Mouse (Mus musculus): ENCODE data around the gene Wdcp.
"Not testable (repeated sequence)": the region's sequence is repeated elsewhere in the genome, so short reads cannot be mapped to it uniquely, and the experiment has no call there.

The Wdcp gene

DNA sequence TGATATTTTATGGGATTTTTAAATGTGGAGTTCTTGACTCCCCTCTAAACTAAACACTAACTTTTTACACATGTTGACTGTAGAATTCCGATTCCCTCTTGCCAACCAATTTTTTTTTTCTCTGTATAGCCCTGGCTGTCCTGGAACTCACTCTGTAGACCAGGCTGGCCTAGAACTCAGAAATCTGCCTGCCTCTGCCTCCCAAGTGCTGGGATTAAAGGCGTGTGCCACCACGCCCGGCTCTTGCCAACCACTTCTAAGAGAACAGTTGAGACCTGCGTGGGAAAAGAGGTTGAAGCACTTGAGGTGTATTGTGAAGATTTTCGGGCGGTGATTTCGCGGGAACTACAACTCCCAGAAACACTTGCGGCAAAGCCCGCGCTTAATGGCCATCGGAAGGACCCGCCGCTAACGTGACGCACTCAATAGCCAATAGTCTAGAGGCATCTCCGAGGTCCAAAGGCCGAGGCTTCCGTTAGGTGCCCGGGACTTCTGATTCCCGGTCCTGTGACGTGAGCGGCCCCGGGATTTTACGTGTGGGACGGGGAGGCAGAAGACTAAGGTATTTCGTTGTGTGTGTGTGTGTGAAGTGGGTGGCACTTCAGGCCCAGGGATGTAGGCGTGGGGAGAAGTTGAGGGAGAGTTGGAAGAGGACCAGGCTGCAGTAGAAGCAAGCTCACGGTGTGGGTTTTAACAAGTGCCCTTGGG lies at the start of gene Wdcp:
Gene Wdcp (plus strand): TSS at position 414 of the 708 bp plus-strand sequence.
- DNase-seq (ENCODE audit: low read depth) = peak; percentile 89

DNA sequence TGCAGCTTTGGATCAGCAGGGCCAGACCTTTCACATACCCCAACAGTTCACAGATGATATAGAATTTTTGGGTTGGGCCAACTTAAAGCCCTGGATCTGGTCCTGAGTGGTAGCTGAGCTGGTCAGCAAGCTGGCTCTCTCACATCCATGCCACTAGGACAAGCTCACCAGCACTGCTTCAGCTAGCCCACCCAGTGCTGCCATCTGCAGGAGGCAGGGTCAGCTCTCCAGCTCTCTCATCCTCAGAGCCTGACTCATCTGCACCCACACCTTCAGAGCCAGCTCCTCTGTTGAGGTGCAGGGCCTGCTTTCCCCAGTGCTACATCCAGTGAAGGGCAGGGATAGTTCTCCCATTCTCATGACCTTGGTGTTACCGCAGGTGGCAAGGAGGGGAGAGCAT lies 49.4 kb upstream of the Wdcp start:
- DNase-seq (ENCODE audit: low read depth) = no peak

DNA sequence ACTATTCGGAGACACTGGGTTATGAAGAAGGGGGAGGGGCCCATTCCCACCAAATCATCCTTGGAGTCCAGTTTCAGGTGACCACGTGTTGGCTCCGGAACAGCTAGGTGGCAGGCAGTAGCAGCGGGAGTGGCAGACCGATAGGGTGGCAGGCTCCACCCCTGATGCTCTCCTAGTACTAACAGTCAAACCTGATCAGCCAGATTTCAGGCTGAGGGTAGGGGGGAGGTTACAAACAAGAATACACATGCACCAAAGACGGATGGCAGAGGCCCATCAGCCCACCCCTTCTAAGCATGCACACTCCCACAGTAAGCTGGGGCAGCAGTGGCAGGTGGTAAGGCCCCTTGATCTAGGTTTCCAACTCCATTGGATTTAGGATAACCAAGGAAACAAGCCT lies 45.6 kb upstream of the Wdcp start:
- not testable (repeated sequence) for DNase-seq (ENCODE audit: low read depth)

DNA sequence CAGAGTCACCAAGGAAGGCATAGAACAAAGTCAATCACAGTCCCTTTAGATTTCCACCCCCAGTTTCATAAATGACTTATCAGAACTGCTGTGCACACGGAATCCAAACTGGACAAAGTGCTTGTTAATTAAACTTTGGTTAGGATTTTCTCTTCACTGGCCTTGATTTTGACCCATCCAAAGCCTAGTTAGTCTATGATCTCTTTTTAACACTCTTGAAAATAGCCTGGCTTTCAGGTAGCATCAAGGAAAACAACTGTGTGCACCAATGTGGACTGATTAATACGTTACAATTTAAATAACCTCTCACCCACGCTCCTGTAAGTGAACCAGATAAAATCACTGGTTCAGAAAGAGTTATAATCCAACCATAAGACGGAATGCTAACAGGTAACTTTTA lies 32.1 kb upstream of the Wdcp start:
- no peak for DNase-seq (ENCODE audit: low read depth)

DNA sequence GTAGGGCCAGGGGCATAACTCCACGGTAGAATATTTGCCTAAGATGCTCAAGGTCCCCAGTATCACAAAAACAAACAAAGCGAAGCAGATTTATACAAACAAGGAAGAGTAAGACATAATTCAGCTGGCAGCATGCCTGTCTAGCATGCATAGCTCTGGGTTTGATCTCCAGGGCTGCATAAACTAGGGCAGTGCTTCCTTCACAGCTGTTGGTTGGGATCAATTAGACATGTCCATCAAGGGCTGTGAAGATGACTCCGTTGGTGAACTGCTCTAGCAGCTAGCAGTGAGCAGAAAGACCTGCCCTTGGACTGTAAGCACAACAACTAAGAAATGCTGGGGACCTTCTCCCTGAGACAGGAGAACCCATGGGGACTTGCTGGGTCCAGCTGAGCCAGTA lies 31.4 kb upstream of the Wdcp start:
- DNase-seq (ENCODE audit: low read depth) = no peak

DNA sequence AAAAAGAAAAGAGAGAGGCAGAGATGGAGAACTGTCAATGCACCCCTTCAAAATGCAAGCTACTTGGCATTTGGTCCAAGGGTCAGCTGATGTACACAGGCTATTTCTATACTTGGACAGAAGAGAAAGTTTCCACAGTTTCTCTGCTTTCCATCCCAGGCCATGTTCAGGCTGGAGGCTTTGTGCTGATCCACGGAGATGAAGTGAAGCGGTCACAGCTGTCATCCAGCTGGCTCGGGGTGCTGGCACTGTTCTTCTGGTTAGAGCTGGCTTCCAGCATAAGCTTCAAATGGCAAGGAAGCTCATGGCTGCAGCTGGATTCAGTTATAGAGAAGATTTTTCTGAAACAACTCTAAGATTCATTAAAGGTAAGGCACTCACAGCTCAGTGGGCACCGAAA lies 29.5 kb upstream of the Wdcp start:
- no peak for DNase-seq (ENCODE audit: low read depth)

DNA sequence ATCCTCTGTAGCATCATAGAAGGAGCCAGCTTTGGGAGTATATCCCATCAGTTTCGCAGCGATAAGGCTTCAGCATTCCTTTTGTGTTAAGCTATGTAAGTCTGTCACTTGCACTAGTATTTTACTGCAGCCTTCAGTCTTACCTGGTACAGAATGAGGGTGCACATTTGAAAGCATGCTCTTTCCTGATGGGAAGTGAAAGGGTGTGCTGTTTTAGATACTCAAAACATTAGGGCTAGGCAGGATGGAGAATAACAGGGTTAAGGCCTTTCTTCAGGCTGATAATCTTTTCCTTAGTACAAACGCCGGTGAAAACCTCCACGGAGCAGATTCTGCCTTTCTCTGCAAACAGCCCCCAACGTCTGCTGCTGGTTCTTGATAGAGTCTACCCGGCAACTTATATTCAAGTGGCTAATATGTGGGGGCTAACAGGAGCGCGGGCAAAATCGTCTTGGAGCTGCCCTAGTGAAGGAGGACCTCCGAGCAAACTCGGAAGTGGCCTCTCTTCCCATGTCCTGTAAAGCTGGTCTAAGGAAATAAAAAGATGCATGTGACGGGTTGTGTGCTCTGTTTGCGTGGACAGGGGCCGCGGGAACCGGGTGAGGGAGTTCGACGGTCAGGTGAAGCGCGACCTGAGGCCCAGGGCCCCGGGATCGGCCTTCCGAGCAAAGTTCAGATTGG lies 26.3 kb upstream of the Wdcp start:
- DNase-seq (ENCODE audit: low read depth) = no peak

DNA sequence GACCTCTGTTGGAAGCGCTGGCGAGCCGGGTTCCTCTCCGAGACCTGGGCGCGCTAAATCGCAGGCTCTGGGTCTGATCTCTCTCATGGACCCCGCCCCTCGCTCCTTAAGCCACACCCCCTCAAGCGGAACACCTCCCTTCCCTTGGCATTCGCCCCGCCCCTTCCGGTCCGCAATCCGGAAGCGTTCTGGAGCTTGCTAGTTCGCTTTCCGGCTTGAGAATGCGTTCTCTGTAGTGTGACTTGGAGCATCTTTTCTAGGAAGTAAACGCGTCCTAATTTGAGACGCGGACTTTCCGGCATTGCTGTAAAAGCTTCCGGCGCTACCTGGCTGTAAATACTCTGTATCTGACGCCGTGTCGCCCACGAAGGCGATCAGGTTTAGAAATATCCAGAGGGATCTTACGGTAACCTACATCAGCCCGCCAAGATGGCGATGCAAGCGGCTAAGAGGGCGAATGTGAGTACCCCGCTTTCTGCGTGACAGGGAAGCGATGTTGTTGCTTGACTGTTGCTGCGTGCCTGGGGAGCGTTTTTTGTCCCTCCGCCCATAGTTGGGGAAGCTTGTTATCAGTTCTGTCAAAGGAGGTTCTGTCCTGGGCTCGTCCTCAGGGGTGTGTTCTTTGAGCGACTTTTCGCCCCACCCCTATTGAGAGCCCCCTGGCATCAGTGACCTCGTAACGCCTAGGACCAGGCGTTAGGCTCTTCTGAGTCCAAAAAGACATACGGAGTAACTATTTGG lies 25.6 kb upstream of the Wdcp start, which contains the start of gene Sf3b6:
Gene Sf3b6 (plus strand): TSS at position 184 of the 741 bp plus-strand sequence.
- peak; percentile 99 for DNase-seq (ENCODE audit: low read depth)

DNA sequence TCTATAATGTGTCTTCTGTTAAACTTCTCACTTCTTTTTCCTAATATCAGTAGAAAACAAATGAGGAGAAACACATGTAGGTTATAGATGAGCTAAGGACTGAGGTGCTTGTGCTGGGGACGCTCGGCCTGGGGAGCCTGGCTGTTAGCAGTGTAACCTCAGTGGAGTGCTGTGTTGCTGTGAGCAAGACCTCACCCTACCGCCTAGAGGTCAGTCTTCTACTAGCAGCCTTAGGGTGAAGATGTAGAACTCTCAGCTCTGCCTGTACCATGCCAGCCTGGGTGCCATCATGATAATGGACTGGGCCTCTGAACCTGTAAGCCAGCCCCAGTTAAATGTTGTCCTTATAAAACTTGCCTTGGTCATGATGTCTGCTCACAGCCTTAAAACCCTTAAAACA lies 15.8 kb upstream of the Wdcp start:
- DNase-seq (ENCODE audit: low read depth) = no peak

DNA sequence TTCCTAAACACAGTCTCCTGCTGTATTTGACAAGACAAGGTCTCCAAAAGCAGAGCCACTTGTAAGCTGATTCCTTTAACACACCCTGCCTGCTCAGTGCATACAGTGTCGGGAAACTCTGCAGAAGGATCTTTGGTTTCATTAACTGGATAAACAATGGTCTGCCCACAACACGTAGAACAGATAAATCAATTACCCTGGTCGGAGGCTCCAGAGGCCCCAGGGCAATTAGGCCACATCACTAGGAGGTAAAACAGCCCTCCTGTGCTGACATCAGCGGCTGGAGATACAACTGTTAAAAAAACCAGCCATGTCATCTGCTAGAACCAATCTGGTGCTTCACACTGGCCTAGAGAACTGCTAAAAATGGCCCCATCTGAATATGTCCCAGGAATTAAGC lies 6.1 kb upstream of the Wdcp start:
- no peak for DNase-seq (ENCODE audit: low read depth)

DNA sequence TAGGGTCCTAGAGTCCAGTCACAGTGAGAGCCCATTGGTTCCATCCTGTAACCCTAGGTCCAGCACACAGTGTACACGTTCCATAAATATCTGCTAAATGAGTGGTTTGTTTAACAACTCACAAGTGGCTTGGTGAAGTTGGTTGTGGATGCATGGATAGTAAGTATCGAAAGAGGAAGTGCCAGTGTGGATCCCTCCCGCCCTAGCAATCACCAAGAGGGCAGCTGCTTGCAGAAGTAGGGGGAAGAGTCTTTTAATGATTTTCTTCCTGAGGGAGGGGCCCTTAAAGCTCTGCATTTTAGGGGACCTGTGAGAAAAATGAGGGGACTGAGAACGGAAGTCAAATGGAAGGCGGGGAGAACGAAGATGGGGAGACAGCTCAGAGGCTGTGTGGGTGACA lies 3.1 kb upstream of the Wdcp start:
- no peak for DNase-seq (ENCODE audit: low read depth)

DNA sequence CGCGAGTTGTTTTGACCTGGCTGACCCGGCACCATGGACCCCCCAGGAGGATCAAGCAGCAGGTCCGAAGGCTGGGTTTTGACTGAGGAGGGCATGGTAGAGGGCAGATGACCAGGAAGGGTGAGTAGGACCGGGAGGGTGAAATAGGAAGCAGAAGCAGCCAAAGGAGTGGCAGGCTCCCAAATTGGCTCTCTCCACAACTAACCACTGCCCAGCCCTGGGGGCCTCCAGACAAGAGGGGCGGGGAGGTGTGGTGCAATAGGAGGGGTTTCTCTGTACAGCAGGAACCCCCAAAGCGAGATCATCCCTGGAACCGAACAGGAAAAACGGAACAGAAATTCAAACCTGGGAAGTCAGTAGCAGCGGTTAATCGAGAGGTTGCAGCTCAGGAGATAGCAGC lies 2.4 kb upstream of the Wdcp start:
- no peak for DNase-seq (ENCODE audit: low read depth)

DNA sequence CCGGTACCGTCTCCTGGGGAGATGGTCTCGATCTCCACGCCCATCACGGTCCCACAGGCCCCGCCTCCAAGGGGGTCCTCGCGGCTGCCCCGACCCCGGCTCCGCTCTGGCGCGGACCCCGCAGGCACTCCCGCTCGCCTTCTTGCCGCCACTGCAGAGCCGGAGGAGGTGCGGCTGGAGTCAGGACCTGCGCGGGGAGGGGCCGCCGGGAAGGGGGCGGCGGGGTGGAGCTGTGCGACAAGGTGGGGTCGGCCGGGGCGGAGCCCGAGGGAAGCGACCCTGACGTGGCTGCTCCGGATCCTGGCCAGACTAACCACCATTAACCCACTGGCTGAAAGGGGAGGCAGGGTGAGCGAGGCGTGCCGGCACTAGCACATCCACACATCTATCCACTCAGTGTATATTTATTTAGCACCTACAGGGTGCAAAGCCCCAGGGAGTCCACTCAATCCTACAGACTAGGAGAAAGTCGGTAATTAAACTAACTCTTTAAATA lies 1.7 kb upstream of the Wdcp start, which contains the start of gene Fkbp1b:
Gene Fkbp1b (minus strand): TSS at position 200 of the 496 bp plus-strand sequence.
- DNase-seq (ENCODE audit: low read depth) = peak; percentile 49

DNA sequence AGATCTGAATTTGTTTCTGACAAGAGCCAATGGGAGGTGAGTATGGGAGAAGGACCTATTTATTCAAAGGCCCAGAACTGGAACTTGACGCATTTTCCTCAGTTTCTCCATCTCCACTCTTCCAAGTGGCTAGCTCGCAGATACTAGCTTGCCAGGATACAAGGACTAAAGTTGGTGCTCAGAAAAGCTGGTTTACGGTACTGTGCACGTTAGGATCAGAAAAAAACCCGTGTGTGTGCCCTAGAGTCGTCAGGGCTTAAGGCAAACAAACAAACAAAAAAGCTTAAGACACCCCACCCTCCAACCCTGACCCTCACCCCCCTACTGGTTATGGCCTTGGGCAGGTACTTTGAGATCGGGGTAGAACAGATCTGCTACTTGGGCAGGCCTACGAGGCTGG lies 647 bp upstream of the Wdcp start:
- DNase-seq (ENCODE audit: low read depth) = peak; percentile 25

DNA sequence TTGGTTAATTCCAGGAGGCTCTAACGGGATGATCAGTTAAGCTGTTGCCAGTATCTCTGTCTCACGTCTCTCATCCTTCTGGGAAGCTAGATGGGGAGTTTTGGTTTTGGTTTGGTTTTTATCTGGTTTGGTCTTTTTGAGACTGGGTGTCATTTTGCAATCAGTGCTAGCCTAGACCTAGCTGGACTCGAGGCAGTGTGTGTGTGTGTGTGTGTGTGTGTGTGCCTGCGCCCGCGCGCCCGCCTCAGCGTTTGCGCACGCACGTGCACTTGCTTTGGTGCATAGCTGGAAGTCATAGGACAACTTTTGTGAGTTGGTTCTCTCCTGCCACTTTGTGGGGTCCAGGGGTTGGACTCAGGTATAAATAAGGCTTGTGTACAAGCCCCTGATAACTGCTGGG lies 638 bp downstream of the Wdcp start:
- DNase-seq (ENCODE audit: low read depth) = peak; percentile 79

DNA sequence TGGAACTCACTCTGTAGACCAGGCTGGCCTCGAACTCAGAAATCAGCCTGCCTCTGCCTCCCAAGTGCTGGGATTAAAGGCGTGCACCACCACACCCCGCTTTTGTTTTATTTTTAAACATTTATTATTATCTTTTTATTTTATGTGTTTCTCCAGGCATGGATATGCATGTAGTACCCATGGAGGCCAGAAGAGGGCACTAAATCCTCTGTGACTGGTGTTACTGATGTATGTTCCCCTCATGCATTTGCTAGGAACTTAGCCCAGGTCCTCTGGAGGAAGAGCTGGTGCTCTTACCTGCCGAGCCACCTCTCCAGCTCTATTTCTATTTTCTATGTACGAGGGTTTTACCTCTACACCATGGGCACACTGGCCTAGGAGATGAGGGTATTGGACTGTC lies 13.1 kb downstream of the Wdcp start:
- DNase-seq (ENCODE audit: low read depth) = peak; percentile 52

DNA sequence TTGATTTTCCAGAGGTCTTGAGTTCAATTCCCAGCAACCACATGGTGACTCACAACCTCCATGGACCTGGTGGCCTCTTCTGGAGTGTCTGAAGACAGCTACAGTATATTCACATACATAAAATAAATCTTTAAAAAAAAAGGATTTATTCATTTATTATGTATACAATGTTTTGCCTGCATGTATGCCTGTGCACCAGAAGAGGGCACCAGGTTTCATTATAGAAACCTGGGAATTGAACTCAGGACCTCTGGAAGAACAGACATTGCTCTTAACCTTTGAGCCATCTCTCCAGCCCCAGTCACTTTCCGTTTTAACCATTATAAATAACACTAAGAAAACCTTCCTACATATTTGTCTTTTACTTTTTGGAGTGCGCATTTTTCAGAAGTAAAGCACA lies 13.7 kb downstream of the Wdcp start:
- DNase-seq (ENCODE audit: low read depth) = no peak

DNA sequence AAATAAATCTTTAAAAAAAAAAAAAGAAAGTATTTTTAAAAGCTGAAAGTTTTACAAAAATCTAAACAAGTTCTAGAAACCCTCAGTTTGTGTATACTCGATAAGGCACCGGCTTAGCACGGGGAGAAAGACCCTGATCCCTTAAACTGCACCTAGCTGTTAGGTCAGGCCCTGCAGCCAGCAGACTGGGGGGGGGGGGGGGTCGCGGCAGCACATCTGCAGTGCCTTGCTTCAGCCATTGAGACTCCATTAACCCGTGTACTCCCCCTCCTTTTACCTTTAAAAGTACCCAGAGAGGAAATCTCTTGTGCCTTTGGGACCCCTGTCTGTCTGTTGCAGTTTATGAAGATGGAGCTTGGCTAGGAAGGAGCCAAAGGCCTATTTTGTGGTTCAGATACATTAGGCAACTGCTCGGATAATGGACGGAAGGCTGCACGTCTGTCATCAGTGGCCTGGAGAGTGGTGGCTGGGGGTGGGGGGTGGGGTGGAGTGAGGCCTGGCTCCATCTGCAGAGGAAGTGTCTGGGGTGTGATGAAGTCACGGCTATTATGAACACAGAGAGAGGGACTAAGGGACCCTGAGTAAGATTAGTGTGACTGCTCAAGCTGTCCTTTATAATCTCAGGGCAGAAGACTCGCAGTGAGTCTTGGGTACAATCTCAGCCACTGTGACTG lies 16.3 kb downstream of the Wdcp start:
- DNase-seq (ENCODE audit: low read depth) = no peak

DNA sequence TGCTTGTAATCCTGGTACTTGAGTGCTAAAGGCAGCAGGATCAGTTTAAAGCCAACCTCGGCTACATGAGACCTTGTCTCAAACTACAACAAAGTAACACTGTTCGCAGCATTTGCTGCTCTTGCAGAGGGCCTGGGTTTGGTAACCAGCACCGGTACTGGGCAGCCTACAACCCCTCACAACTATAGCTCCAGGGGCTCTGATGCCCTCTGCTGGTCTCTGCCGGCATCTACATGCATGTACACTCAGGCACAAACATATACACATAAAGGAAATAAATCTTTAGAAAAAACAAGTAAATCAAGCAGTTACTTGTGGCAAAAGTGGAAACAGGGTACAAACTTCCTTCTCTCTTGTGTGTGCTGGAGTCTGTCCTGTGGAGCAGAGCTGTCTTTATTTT lies 19.6 kb downstream of the Wdcp start:
- peak; percentile 26 for DNase-seq (ENCODE audit: low read depth)

DNA sequence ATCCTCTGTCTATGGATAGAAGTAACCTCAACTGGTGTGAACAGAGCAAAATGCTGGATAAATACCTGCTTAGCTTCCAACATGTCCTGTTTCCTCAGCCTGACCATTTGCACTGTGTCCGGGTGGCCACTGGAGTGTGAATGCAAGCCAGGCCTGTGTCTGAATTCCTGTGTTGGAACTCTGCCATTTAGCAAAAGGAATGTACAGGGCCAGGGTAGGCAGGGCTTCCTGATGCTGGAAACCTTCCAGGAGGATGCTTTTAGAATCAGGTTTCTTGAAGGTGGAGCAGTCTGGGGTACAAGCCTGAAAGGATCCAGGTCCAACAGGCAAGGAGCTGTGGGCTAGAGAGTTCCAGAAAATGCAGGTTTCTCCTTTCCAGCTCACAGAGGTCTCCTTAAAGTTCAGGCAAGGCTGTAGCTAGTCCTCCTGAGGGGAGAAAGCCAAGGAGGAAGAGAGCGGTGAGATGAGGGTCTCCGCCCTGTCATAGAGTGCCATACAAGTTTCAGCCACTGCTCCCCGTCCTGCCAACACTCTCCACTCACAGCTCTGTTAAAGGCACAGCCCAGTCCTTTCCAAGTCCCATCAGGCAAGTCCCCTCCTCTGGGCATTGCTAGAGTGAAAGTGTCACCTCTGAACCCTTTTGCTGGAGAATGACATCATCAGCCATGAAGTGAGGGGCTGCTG lies 20.7 kb downstream of the Wdcp start:
- DNase-seq (ENCODE audit: low read depth) = no peak

DNA sequence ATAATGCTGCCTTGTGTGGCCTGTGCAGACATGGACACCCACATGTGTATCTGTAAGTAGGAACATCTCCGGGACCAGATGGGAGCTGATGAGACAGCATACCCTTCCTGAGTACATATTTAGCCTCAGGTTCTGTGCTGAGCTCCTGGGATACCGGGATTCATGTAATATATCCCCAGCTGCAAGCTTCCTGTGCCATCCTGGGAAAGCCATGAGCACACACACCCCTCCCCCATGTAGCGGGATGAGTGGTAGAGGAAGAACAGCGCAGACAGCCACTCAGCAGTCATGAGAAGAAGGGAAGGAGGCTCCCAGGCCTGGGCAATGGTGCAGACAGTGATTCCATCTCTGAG lies 21.2 kb downstream of the Wdcp start:
- no peak for DNase-seq (ENCODE audit: low read depth)

DNA sequence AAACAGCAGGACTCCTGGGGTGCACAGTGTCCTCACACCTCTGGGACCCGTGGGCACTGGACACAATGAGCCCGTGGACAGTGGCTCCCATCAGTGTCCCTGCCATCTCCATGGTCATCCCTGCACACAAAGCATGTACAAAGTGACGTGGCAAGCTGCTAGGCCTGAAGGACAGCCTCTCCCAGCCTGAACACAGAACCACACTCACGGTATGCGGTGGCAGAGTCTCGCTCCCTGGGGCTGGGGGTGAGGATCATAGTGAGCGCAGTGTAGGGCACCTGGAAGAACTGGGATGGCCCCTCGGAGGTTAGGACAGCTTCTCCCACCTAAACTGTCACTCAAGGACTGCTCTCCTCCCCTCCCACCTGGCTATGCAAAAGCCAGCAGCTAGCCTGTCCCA lies 25.8 kb downstream of the Wdcp start:
- no peak for DNase-seq (ENCODE audit: low read depth)

Measured in naive thymus-derived CD4-positive, alpha-beta T cell, adult 2 months (primary cell).